8 mouse cellular contexts compared by ENCODE assay signal in the genomic region with DNA sequence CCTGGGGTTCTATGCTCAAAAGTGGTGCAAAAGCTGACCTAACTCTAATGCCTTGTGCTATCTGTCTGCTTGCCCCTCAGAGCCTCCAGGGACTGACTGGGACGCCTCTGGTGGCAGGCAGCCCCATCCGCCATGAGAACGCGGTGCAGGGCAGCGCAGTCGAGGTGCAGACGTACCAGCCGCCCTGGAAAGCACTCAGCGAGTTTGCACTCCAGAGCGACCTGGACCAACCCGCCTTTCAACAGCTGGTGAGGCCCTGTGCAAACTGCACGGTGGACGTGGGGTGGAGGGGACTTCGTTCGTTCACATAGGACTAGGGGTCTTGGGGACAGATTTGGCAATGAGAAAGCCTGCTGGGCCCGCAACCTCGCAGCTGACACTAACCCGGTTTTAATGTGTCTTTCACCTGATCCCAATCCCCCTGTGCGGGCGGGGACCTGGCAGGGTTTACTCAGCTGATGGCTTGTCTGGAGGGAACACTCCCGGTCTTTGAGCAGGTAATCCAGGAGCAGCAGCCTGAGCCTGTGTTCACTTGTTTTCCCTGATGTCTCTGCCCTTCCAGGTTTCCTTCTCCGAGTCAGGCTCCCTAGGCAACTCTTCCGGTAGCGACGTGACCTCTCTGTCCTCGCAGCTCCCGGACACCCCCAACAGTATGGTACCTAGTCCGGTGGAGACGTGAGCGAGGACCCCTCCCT. TPM values are rescaled to one million over a fixed set of nuclear protein-coding genes. Genes with fewer than 3 reads are reported as not detected.
DNase-seq lines count a peak whose midpoint lies in the region; ATAC-seq lines count a peak whose summit lies in the region.

No protein-coding gene starts in this region.

- H3K36me3 ChIP-seq in heart, embryonic 14.5 days (ENCODE audit: control insufficient read depth, insufficient read depth, low read length), result no peaks in the 10 kb centered on the region
- no peaks in the 10 kb centered on the region for H3K36me3 ChIP-seq in neural tube, embryonic 15.5 days

- H3K27ac ChIP-seq in heart, embryonic 14.5 days (replicated peaks in 1 of 2; ENCODE audit: control insufficient read depth in 1 of 2, insufficient read depth in 1 of 2, low read depth in 2 of 2, low read length in 2 of 2), result no peak overlapping the region
- H3K27ac ChIP-seq in neural tube, embryonic 15.5 days (replicated peaks), result no peak overlapping the region

- H3K9me3 ChIP-seq in heart, embryonic 14.5 days (ENCODE audit: control insufficient read depth, low read length), result no peaks in the 10 kb centered on the region
- H3K9me3 ChIP-seq in neural tube, embryonic 15.5 days (replicated peaks), result no peaks in the 10 kb centered on the region

- peaks cover 9 to 45% of the 10 kb centered on the region in 2 experiments; a peak in 3 of 4 replicates for H3K4me1 ChIP-seq in heart, embryonic 14.5 days (ENCODE audit: control insufficient read depth in 2 of 2, insufficient read depth in 2 of 2, low read length in 2 of 2)
- H3K4me1 ChIP-seq in neural tube, embryonic 15.5 days, result peaks cover 43% of the 10 kb centered on the region

- 2% methylated on average over 30 of the region's 30 CpGs for WGBS in heart, embryonic 14.5 days
- WGBS in neural tube, embryonic 15.5 days, result 3% methylated on average over 30 of the region's 30 CpGs

- peak; percentile 90 for DNase-seq in heart, adult 11 months
- no peak for DNase-seq in heart, adult 8-10 months (ENCODE audit: low spot score)
- DNase-seq in urinary bladder, postnatal 14 days (ENCODE audit: low spot score), result peak; percentile 11
- no peak for DNase-seq in urinary bladder, postnatal 36 days (ENCODE audit: low spot score in 2 of 2)
- DNase-seq in kidney, postnatal 4 days, result peak; percentile 53 to 70

- peak overlapping the region; percentile 55 for H3K4me2 ChIP-seq in heart, embryonic 14.5 days (ENCODE audit: low read length)
- H3K4me2 ChIP-seq in neural tube, embryonic 15.5 days, result peak overlapping the region; percentile 40; the same call in 1 of the 2 replicates

- H3K27me3 ChIP-seq in heart, embryonic 14.5 days (ENCODE audit: control insufficient read depth, insufficient read depth, low read length), result peaks cover 95% of the 10 kb centered on the region
- peaks cover 81% of the 10 kb centered on the region for H3K27me3 ChIP-seq in neural tube, embryonic 15.5 days (replicated peaks)

- no peak overlapping the region for H3K9ac ChIP-seq in heart, embryonic 14.5 days (ENCODE audit: low read length)
- no peak overlapping the region for H3K9ac ChIP-seq in neural tube, embryonic 15.5 days (replicated peaks)

- peak overlapping the region in 1 of 2 experiments; percentile 36; a peak in 2 of 4 replicates for H3K4me3 ChIP-seq in heart, embryonic 14.5 days (ENCODE audit: control insufficient read depth in 1 of 2, insufficient read depth in 1 of 2, low read depth in 1 of 2, low read length in 2 of 2)
- 0 out of 2 replicates have a peak overlapping the region, but pooled peaks have one; percentile 2 for H3K4me3 ChIP-seq in neural tube, embryonic 15.5 days (replicated peaks)

- ATAC-seq in heart, embryonic 14.5 days (ENCODE audit: insufficient number of reproducible peaks, insufficient read depth, low FRiP score, low read depth), result no peak
- ATAC-seq in neural tube, embryonic 15.5 days (ENCODE audit: low FRiP score), result no peak
- no peak for ATAC-seq in monocyte, adult 5-6 weeks (replicated peaks; ENCODE audit: insufficient number of reproducible peaks, low FRiP score, low TSS enrichment, poor library complexity, severe bottlenecking)

RNA-seq across cellular contexts. Expression of gene Isl2, which starts 6.5 kb away (rescaled TPM):
- total RNA-seq in heart, adult 8-10 months (2022), result not detected
- polyA plus RNA-seq in heart, embryonic 14.5 days (2014; fragmentation: Nextera tagmentation; extraction: Ambion mirVana), result 0.12 and 0.13 TPM in 2 replicates
- polyA plus RNA-seq in neural tube, embryonic 15.5 days (2015; fragmentation: Nextera tagmentation; extraction: Ambion mirVana), result 13.7 and 18.0 TPM in 2 replicates
- not detected in 3 replicates for total RNA-seq in monocyte, adult 5-6 weeks (2017)

RNA-seq across cellular contexts. Expression of gene Etfa, which starts 33.0 kb away (rescaled TPM):
- total RNA-seq in heart, adult 8-10 months (2022), result 1,000 to 10,000 TPM in 2 of 4 experiments, 100 to 1,000 TPM in 2; 853 to 1,095 (median 1,008) TPM
- 396 and 402 TPM in 2 replicates for polyA plus RNA-seq in heart, embryonic 14.5 days (2014; fragmentation: Nextera tagmentation; extraction: Ambion mirVana)
- 100 and 139 TPM in 2 replicates for polyA plus RNA-seq in neural tube, embryonic 15.5 days (2015; fragmentation: Nextera tagmentation; extraction: Ambion mirVana)
- total RNA-seq in monocyte, adult 5-6 weeks (2017), result 41.8 to 63.2 TPM (median 48.1 TPM) in 3 replicates

Comparison
In these comparisons a context has a peak if more than half of its experiments do, and no peak if none do; other contexts are left out.
1. DNase-seq: peak in heart, adult 11 months (single experiment), urinary bladder, postnatal 14 days (single experiment) and kidney, postnatal 4 days (2 of 2); none in heart, adult 8-10 months (single experiment) and urinary bladder, postnatal 36 days (0 of 2).
2. RNA of gene Etfa, which starts 33.0 kb away (total RNA-seq): 853 to 1,095 TPM in heart, adult 8-10 months; 41.8 to 63.2 TPM in monocyte, adult 5-6 weeks; every median in the first group is over 10 times any median in the second.